Mouse (Mus musculus) stomach, embryonic 16.5 days (tissue): ENCODE data around the gene Zfp870. TPM values are rescaled to one million over a fixed set of nuclear protein-coding genes. Genes with fewer than 3 reads are reported as not detected.

ENCODE experiments used
- ATAC-seq: fragments of 200-750 bp; cut with Nextera tagmentation; 2 replicates; pipeline ENCODE4 v1.8.0; 2017; ENCODE audit warnings: moderate number of reproducible peaks, moderate TSS enrichment; ENCODE audit not compliant: insufficient read depth, low FRiP score
- H3K27ac ChIP-seq: fragments of 300-500 bp; sonication (generic); 2 replicates; pipeline ENCODE4 v1.5.1; 2014; ENCODE audit warnings: low read length
- H3K27me3 ChIP-seq: fragments of 300-500 bp; sonication (generic); 2 replicates; pipeline ENCODE4 v1.6.1; 2014; ENCODE audit warnings: low read length, control low read depth, mixed read lengths; ENCODE audit not compliant: control insufficient read depth, insufficient read depth
- H3K36me3 ChIP-seq: fragments of 300-500 bp; sonication (generic); 2 replicates; pipeline ENCODE4 v1.6.1; 2014; ENCODE audit warnings: low read length; ENCODE audit not compliant: control insufficient read depth, insufficient read depth
- H3K4me1 ChIP-seq: fragments of 300-500 bp; sonication (generic); 2 replicates; pipeline ENCODE4 v1.6.1; 2014; ENCODE audit warnings: low read length, control low read depth, mixed read lengths; ENCODE audit not compliant: control insufficient read depth, insufficient read depth
- H3K4me2 ChIP-seq: fragments of 300-500 bp; sonication (generic); 2 replicates; pipeline ENCODE4 v1.6.1; 2014; ENCODE audit warnings: low read depth, low read length, mixed read lengths
- H3K4me3 ChIP-seq: fragments of 300-500 bp; sonication (generic); replicated peaks from 2 replicates; pipeline ENCODE4 v1.5.1; 2014; ENCODE audit warnings: mild to moderate bottlenecking, low read length
- H3K9ac ChIP-seq: fragments of 300-500 bp; sonication (generic); 2 replicates; pipeline ENCODE4 v1.6.1; 2014; ENCODE audit warnings: low read length
- H3K9me3 ChIP-seq: fragments of 300-500 bp; sonication (generic); replicated peaks from 2 replicates; pipeline ENCODE4 v1.6.1; 2016; ENCODE audit warnings: low read length, control low read depth; ENCODE audit not compliant: control insufficient read depth
- WGBS: fragments of 180-500 bp; shearing (Covaris S2); extraction: QIAGEN DNeasy Blood & Tissue Kit; methylation state at CpG from one replicate; pipeline ENCODE4 v1.1.7; 2014; 5-methylcytosine and 5-hydroxymethylcytosine counted together
- polyA plus RNA-seq: library from polyadenylated mRNA; unstranded; fragments of >200 nt; fragmentation: Nextera tagmentation; extraction: Ambion mirVana; gene quantifications from 2 replicates; pipeline ENCODE4 v1.2.1, GENCODE M21; 2015

The Zfp870 gene
- polyA plus RNA-seq, 1 experiment from 2014 or later: 5.8 TPM

DNA sequence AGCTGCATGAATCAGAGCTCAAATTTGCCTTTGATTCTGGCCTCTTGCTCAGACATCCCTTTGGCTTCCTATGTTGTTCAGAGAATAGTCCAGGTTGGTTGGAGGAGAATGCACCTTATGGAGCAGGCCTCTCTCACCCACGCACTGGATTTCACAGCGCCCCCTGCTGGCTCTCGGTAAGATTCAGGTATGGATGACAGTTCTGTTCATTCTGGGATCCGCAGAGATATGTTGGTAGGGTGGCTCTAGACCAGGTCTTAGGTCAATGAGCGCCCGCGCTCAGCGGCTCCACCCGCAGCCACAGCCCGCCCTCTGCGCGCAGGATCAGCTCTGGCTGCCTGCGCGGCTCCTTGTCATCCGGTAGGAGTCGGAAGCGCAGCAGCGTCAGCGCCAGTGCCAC is 13.8 kb upstream of the Zfp870 start:
- no peak overlapping the region for H3K9ac ChIP-seq
- ATAC-seq: no peak; the same call in 1 of the 2 replicates
- 11% methylated on average over 19 of the region's 19 CpGs for WGBS

DNA sequence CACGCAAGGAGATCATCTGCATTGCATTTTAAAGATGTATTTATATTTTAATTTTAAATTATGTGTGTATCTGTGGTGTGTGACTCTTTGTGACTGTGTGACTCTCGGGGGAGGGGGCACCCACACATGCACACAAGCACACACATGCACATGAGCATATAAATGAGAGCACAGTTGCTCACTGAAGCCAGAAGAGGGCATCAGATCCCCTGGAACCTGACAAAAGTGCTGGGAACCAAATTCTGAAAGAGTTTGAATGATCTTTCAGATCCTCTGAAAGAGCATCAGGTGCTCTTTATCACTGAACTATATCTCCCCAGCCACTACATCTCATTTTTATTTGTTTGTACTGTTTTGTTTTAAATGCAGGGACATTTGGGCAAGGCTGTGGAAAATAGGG is 13.0 kb upstream of the Zfp870 start:
- no peaks in the 10 kb centered on the region for H3K9me3 ChIP-seq
- no peaks in the 10 kb centered on the region for H3K36me3 ChIP-seq
- H3K27ac ChIP-seq: no peak overlapping the region
- H3K27me3 ChIP-seq: no peaks in the 10 kb centered on the region
- no peak for ATAC-seq
- H3K4me1 ChIP-seq: no peaks in the 10 kb centered on the region
- 60% methylated on average over 2 of the region's 2 CpGs for WGBS
- H3K4me2 ChIP-seq: no peak overlapping the region
- H3K9ac ChIP-seq: no peak overlapping the region
- H3K4me3 ChIP-seq: no peak overlapping the region

More for the DNA sequence above, 13.8 kb upstream of the Zfp870 start:
- Histone ChIP-seq H3K9me3 (no peaks in the 10 kb centered on the region), H3K36me3 (no peaks in the 10 kb centered on the region), H3K4me3 (no peak overlapping the region; the same call in 1 of the 2 replicates), H3K27ac (no peak overlapping the region), H3K27me3 (no peaks in the 10 kb centered on the region), H3K4me2 (peak overlapping the region; percentile 33), H3K4me1 (no peaks in the 10 kb centered on the region)

DNA sequence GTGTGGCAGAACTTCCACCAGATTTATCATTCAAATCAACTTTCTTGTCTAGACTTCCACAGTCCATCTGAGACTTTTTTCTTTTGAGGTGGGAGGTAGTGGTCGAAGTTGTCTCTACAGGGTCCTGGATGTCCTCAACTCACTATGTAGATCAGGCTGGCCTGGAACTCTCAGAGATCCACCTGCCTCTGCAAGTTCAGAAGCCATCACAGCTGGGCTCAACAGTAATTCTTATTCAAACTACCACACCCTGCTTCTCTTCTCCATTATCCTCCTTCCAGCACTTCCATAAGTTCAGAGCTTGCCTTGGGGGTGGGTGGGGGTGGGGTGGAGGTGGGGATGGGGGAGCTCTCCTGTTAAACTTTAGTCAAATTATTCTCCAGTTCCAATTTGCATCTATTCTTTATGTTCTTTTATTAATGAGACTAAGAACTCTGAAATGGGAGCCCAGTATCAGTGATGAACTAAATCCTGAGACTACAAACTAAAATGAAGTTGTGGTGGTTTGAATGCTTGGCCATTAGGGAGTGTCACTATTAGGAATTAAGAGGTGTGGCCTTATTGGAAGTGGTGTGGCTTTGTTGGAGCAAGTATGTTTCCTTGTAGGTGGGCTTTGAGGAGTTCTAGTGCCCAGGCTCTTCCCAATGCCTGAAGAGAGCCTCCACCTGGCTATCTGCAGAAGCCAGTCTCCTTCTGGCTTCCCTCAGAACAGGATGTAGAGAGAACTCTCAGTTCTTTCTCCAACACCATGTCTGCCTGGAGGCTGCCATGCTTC is 10.5 kb upstream of the Zfp870 start:
- Histone ChIP-seq H3K27me3 (no peaks in the 10 kb centered on the region), H3K36me3 (no peaks in the 10 kb centered on the region), H3K27ac (no peak overlapping the region), H3K4me2 (no peak overlapping the region), H3K4me3 (no peak overlapping the region), H3K9me3 (no peaks in the 10 kb centered on the region), H3K9ac (no peak overlapping the region), H3K4me1 (no peaks in the 10 kb centered on the region)
- whole genome bisulfite sequencing: 55% methylated on average over 1 of the region's 1 CpGs
- no peak for ATAC-seq

DNA sequence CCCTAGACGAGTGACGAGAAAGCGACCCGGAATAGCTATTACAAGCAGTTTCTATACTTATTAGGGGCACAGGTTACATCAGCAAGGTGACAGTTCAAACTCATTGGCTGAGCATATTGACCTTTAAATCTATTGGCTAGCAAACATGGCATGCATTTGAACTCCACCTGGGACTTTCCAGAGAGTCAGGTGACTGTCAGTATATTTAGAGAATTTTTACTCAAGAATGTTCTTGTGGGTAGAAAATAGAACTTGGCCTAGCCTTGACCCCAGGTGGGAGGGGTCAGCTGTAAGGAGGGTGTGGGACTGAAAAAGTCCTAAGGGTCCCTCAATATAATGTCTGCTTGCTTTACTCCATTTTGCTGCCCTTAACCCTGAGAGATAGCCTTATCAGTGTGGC is 4.0 kb upstream of the Zfp870 start:
- 82% methylated on average over 4 of the region's 4 CpGs for WGBS
- peaks cover 4% of the 10 kb centered on the region; the same call in 1 of the 2 replicates for H3K4me1 ChIP-seq

DNA sequence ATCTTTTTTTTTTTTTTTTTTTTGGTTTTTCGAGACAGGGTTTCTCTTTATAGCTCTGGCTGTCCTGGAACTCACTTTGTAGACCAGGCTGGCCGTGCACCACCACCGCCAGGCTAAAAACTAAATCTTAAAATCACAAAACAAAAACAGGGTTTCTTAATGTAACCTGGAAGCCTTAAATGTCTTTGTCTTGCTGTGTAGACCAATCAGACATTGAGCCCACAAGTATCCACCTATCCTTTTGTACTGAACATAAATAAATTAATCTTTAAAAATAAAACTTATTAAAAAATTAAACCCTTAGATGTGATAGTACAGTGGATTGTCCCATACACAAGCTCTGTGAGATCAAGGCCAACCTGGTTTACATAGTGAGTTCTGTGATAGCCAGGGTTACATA is 2.5 kb upstream of the Zfp870 start:
- no peak overlapping the region for H3K4me2 ChIP-seq
- no peak overlapping the region for H3K9ac ChIP-seq
- no peaks in the 10 kb centered on the region for H3K27me3 ChIP-seq
- H3K36me3 ChIP-seq: no peaks in the 10 kb centered on the region
- peaks cover 8% of the 10 kb centered on the region; the same call in 1 of the 2 replicates for H3K4me1 ChIP-seq
- 79% methylated on average over 3 of the region's 3 CpGs for WGBS
- H3K4me3 ChIP-seq: no peak overlapping the region
- no peak for ATAC-seq
- H3K9me3 ChIP-seq: no peaks in the 10 kb centered on the region
- H3K27ac ChIP-seq: no peak overlapping the region

More for the DNA sequence above, 4.0 kb upstream of the Zfp870 start:
- H3K36me3 ChIP-seq: no peaks in the 10 kb centered on the region
- no peak for ATAC-seq
- no peak overlapping the region for H3K27ac ChIP-seq
- no peaks in the 10 kb centered on the region for H3K27me3 ChIP-seq
- H3K9ac ChIP-seq: no peak overlapping the region
- H3K4me2 ChIP-seq: no peak overlapping the region
- no peaks in the 10 kb centered on the region for H3K9me3 ChIP-seq
- no peak overlapping the region for H3K4me3 ChIP-seq

DNA sequence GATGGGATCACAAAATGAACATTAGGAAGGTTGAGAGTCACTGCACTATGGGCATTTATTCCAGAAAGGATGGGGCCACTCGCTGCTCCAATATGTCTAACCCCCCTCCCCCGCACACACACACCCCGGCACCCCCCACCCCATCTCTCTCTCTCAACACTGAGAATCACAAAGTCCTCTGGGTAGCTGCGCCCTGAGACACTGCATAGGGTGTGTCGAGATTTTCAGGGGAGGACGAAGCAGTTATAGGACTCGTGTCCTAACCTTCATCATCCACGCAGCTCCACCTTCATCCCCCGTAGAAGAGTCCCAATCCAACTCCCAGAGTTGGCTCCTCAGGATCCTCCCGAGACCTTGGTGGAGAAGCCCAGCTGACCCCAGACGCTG is 597 bp downstream of the Zfp870 start:
- peak overlapping the region; percentile 77 for H3K4me2 ChIP-seq
- peak; percentile 44 for ATAC-seq
- H3K36me3 ChIP-seq: no peaks in the 10 kb centered on the region
- no peaks in the 10 kb centered on the region for H3K27me3 ChIP-seq
- WGBS: 4% methylated on average over 11 of the region's 11 CpGs
- H3K27ac ChIP-seq: peak overlapping the region; percentile 92
- peak overlapping the region; percentile 89 for H3K4me3 ChIP-seq
- peak overlapping the region; percentile 90 for H3K9ac ChIP-seq
- peaks cover 8% of the 10 kb centered on the region; the same call in 1 of the 2 replicates for H3K4me1 ChIP-seq
- H3K9me3 ChIP-seq: no peaks in the 10 kb centered on the region

DNA sequence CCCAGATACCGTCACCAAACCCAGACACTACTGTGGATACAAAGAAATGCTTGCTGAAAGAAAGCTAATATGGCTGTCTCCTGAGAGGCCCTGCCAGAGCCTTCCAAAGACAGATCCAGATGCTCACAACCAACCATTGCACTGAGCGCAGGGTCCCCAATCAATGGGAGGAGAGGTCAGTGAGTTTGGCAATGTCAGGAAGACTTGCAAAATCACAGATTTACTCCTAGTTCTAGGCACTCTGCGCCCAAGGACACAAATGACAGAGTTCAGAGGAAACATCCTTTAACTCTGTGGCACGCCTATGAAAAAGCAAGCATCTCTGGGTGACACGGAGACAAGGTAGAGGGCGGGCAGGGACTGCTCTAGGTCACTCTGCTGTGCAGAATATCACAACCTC is 1.8 kb downstream of the Zfp870 start:
- ATAC-seq: no peak
- no peaks in the 10 kb centered on the region for H3K36me3 ChIP-seq
- H3K9me3 ChIP-seq: no peaks in the 10 kb centered on the region
- H3K27me3 ChIP-seq: no peaks in the 10 kb centered on the region
- H3K27ac ChIP-seq: no peak overlapping the region
- H3K4me3 ChIP-seq: no peak overlapping the region
- no peak overlapping the region for H3K4me2 ChIP-seq
- no peak overlapping the region for H3K9ac ChIP-seq
- 91% methylated on average over 6 of the region's 6 CpGs for WGBS
- peaks cover 8% of the 10 kb centered on the region; the same call in 1 of the 2 replicates for H3K4me1 ChIP-seq

DNA sequence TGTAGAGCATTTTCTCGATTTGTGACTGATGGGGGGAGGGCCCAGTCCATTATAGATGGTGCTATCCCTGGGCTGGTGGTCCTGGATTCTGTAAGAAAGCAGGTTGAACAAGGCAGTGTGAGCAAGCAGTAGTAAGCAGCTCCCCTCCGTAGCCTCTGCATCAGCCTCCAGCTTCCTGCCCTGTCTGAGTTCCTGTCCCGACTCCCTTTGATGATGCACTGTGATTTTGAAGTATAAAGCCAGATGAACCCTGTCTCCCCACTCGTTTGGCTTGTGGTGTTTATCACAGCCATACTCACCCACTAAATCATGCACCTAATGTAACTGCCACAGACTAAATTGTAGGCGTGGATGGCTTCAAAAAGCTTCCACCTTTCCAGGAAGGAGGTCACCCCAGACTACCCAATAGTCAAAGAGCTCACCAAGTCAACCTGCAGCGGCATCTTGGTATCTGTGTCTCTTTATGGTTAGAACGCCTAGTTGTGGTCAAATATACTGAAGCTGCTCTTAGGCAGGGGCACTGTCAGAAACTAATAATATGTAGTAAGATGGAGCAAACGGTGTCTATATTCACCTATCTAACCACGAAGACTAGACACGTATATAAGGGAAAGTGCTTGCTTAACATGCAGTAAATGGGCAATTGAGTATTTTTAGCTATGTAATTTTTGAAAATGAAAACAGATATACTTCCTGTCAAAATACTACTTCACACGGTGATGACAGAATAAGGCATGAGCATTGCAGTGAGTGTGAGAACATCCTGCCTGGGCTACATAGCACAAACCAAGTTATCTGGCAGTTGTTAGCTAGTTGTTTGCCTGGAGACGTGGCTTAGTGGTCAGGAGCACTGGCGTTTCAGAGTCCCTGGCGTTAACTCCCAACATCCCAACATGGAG is 10.9 kb downstream of the Zfp870 start:
- no peak overlapping the region for H3K4me3 ChIP-seq
- 0 out of 2 replicates have a peak, but pooled peaks cover 4% of the 10 kb centered on the region for H3K9me3 ChIP-seq
- peaks cover 17% of the 10 kb centered on the region; the same call in 1 of the 2 replicates for H3K36me3 ChIP-seq
- ATAC-seq: no peak
- no peak overlapping the region for H3K9ac ChIP-seq
- no peaks in the 10 kb centered on the region for H3K27me3 ChIP-seq
- 87% methylated on average over 14 of the region's 14 CpGs for WGBS
- no peaks in the 10 kb centered on the region for H3K4me1 ChIP-seq
- H3K27ac ChIP-seq: no peak overlapping the region
- H3K4me2 ChIP-seq: no peak overlapping the region

DNA sequence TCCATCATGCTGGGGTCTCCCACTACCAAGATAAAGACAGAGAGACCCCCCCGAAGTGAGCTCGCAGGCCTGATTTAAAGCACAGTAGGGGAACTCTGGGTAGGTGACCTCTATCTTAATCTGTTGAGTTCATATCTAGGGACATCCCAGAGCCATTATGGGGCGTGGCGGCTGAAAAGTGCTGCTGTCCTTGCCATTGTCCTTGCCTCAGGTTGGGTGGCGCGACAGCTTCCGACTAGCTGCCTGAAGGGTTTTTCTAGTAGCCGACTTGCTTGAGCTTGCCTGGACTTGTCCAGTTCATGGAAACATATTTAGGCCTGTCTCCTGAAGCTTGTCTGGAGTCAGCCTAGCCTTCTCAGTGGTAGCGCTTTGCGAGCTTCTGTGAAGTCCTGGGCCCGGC is 12.7 kb downstream of the Zfp870 start:
- no peak overlapping the region for H3K27ac ChIP-seq
- H3K4me1 ChIP-seq: no peaks in the 10 kb centered on the region
- H3K36me3 ChIP-seq: peaks cover 12% of the 10 kb centered on the region; the same call in 1 of the 2 replicates
- H3K9ac ChIP-seq: no peak overlapping the region
- WGBS: 84% methylated on average over 11 of the region's 11 CpGs
- H3K27me3 ChIP-seq: no peaks in the 10 kb centered on the region
- no peak for ATAC-seq
- H3K4me2 ChIP-seq: no peak overlapping the region
- no peak overlapping the region for H3K4me3 ChIP-seq
- 0 out of 2 replicates have a peak, but pooled peaks cover 4% of the 10 kb centered on the region for H3K9me3 ChIP-seq
